Mouse (Mus musculus): ENCODE measurements around the gene Shb. TPM values are rescaled to one million over a fixed set of nuclear protein-coding genes. Genes with fewer than 3 reads are reported as not detected.

Gene Shb
- polyA plus RNA-seq, 1 experiment = 23.4 TPM

DNA sequence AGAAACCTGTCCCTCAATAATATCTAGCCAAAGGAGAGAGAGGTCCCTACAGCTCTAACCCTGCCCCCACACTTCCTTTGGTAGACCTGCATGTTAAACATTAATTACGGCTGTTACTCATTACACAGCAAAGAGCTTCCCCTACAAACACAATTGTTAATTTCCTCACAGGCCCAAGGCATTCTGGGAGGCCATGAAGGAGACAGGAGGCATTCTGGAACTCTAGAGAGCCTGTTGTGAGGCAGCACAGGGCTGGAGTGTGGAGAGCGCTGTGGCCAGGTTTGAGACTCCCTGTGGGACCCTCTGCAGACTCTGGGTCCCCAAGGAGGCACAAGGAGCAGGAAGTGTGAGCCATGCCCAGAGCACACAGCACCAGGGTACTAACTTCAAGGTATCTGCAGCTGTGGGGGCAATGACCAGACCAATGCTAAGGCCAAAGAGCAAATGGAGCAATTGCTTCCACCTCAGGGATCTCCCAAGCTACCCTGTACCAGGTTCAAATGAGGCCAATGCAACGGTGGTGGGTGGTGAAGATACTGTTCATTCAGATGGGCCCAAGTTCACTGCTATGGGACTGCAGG lies 78.9 kb downstream of the Shb start:
- no peak for DNase-seq (ENCODE audit: low read depth)

DNA sequence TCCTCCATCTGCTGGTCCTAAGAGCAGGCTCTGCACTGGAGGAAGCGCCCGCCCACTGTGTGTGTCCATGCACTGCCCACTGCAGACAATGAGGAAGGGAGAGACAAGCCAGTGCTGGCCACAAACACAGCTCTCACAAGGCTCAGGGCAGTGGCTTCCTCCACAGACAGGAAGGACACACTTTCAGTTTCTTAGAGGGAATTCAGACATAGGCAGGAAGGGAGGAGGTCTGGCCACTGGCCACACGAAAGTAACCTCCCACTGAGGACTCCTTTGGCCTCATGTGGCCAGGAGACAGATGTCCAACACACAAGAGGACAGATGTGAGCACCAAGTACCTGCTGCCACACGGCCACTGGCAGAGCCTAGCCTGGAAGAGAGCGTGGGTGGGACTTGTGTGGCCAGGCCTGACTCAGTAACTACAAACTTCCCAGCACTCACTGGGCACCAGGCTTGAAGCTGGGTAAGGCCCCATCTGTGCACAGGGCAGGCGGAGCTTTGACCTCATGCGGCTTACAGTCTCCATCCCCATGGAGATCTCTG lies 79.6 kb downstream of the Shb start:
- DNase-seq (ENCODE audit: low read depth) = no peak

DNA sequence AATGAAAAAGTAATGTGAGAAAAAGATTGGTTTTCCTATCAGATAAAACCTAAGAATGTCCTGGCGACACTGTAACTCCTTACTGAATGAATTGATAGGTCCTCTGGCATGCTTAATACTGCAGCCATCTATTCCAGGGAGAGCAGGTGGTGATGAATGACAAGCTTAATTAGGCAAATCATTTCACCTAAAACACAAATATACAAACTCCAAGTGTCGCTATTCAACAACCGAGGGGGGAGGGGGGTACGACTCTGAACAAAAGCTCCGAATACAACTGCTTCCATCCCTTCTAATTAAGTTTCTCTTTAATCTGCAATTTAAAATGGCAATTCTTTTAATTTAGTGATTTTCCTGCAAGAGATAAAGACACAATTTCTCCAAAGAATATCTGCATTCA lies 83.3 kb downstream of the Shb start:
- no peak for DNase-seq (ENCODE audit: low read depth)

DNA sequence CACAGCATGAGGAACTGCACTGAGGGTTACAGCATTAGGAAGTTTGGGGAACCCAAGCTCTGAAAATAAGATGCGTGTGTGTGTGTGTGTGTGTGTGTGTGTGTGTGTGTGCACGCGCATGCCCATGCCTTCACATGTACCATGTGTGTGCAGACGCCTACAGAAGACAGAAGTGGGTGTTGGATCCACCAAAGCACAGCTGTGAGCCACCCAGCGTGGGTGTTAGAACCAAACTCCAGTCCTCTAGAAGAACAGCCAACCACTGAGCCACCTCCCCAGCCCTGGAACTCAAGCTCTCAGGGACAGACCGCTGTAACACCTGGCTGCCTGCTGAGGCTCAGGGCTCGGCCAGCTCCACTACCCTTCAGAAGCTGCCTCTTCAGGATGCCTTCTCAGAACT lies 83.8 kb downstream of the Shb start:
- no peak for DNase-seq (ENCODE audit: low read depth)

DNA sequence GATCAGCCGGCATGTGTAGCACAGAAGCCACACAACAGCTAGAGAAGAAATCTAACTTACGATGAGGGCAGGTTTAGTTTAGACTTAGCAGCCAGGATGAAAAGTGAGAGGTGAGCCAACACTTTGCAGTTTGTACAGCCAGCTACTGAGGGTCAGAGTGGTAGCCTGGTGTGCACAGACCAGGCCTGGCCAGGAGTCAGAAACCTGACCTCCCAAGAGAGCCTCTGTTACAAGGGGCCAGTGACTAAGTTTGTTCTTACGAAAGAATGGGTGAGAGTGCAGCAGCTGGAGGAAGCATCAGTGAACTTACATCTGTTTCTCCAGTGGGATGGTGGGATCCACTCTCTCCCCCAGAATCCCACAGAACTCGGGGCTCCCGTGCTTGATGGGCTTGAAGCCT lies 85.1 kb downstream of the Shb start:
- DNase-seq (ENCODE audit: low read depth) = no peak

DNA sequence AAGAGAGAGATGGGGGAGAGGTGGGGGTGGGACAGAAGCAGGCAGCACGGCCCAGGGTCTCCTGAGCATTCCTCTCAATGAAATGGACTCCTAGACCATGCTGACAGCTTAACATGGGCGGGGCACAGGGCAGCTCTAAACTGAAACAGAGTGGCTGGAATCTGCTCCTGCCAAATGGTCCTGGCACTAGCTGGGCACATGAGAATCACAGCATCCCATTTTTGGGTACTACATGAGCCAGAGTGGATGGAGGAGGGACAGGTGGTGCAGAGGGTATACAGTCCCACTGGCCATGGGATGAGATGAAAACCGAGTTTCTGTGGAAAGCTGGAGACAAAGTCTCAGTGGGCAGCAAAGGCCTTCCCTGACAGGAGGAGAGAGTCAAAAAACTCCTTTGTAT lies 87.0 kb downstream of the Shb start:
- DNase-seq (ENCODE audit: low read depth) = no peak

DNA sequence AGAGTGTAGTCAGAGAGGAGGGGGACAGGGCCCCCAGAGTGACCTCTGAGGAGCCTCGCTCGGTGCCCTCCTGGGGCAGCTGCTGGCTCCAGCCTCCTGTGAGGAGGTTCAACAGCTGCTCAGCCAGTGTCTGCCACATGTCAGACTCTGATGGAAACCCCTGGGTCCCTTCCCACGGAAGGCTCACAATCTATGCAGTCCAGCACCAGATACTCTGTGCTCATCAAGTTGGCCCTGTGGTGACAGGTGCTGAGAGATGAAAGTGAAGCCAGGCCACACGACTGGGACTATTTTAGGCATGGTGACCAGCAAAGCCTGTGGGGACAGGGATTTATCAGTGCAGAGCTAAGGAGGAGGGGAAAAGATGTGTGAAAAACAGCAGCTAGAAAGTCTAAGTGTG lies 87.5 kb downstream of the Shb start:
- no peak for DNase-seq (ENCODE audit: low read depth)

DNA sequence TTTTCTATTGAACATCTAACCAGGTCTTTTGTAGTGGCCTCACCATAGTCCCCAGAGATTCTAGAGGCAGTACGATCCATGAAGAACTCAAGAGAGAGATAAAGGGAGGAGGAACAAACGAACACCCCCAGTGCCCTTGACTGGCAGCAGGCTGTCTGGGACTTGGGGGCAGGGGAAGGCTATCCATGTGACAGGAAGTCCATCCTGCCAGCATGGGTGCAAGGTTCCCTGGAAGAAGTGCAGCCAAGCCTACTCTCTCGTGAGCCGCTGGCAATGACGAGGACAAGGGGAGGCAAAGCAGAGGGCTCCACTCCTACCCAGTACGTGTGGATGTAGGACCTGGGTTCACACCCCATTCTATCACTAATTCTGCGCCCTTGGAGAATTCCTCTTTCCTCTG lies 88.6 kb downstream of the Shb start:
- DNase-seq (ENCODE audit: low read depth) = no peak

DNA sequence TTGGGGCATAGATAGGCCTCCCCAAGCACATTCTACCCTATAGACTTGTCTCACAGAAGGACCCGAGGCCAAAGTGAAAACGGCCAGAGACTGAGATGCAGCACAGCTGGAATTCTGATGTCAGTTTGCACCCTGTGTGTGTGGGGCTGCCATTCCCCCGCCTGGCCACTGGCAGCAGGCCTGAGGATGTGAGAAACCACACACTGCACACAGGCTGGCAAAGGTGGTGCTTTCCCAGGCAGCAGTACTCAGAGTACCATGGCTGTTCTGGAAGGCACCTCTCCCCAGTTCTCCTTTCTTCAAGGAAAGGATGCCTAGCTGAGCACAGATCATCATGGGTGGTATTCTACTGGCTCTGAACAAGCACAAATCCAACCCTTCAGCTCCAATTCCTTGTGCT lies 90.0 kb downstream of the Shb start:
- DNase-seq (ENCODE audit: low read depth) = no peak

DNA sequence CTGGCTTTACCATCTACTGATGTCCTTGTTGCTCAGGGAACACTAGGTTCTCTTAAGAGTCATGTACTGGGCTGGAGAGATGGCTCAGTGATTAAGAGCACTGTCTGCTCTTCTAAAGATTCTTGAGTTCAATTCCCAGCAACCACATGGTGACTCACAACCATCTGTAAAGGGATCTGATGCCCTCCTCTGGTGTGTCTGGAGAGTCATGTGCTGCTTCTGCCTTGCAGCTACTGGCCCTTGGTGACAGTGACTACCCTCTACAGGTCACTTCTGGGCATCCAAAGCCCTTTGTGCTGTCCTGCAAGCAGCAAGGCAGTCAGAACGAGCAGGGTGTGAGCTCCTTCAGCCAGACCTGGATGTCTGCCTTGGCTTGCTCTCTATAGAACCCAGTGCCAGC lies 90.5 kb downstream of the Shb start:
- no peak for DNase-seq (ENCODE audit: low read depth)

DNA sequence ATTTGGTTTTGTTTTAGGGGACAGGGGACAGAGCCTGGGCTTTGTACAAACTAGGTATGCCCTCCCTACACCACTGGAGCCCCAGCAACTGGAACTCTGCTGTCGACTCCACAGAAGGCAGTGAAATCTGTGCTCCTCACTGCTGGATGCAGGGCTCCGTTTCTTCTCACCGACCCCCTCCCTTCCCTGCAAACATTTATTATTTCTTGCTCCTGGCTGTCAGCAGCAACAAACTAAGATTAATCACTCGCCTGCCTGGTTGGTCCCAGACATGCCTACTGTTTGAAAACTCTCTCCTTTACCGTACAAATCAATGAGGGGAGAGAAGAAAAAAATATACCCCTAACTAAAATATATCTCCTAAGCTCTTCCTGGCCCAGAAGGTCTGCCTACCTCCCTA lies 93.0 kb downstream of the Shb start:
- DNase-seq (ENCODE audit: low read depth) = no peak

DNA sequence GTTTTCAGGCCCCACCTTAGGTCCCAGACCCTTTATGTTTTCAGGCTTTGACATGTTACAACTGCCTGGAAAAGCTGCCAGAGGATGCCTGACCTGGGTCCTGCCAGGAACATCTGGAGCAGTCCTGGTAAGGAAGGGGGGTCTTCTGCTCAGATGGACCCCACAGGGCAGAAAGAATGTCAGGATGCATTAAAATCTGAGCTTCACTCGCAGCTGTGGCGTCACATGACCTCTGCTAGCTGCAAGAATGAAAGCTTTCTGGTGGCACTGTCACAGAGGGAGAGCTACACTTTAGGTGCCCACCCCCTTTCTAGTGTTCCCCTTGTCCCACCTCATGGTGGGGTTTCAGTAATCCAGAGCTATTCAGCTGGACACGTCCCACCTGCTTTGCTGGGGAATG lies 95.3 kb downstream of the Shb start:
- no peak for DNase-seq (ENCODE audit: low read depth)

DNA sequence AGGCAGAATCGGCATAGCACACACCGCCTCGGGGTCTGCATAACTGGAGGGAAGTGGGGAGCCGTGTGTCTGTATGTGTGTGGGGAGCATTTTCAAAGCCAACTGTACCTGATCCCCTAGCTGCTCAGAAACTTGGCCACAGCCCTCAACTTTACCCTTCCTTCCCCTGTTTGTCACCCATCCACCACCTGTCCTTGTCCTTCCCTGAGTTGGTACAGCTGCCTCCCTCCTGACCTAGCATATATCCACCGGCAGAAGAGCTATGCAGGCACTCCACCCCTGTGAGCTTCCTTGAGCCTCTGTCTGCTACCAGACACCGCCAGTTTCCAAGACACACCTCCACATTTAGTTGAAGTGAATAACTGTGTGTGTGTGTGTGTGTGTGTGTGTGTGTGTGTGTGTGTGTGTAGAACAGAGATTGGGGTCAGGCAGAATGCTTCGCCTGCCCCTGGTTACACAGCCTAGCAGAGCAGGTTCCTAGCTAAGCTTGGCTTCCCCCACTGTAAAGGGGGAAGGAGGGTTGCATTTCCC lies 95.8 kb downstream of the Shb start:
- DNase-seq (ENCODE audit: low read depth) = no peak

DNA sequence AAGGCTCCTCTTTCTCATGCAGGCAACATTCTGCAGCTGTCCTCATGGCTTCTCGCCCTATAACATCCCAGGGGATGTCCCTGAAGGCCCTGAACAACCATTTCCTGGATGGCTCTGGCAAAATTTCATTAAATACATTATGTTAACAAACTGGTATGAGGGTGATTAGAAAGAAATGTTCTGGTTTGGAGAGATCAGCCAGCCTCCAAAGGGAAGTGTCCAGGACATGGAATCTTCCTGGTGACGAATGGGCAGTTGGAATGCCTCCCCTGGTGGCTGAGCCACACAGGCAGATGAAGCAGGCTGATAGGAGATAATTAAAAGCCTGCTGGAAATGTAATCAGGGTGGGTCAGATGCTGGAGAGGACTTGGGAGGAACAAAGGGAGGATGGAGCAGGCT lies 96.4 kb downstream of the Shb start:
- DNase-seq (ENCODE audit: low read depth) = no peak

DNA sequence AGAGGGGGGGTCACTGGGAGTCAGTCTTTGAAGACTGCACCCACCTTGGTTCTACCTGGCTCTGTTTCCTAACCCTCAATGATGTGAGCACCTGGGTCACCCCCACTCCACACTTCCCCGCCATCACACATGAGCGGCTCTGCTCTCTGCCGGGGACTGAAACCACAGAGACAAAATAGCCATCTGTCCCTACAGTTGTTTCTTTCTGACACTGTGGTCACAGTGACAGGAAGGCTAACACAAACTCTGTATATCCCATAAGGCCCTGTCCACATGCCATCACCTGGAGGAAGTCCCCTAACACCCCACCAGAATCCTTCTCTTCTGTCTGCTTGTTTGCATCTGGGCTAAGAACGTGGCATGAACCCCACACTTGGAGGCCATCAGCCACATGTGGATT lies 97.6 kb downstream of the Shb start:
- no peak for DNase-seq (ENCODE audit: low read depth)

DNA sequence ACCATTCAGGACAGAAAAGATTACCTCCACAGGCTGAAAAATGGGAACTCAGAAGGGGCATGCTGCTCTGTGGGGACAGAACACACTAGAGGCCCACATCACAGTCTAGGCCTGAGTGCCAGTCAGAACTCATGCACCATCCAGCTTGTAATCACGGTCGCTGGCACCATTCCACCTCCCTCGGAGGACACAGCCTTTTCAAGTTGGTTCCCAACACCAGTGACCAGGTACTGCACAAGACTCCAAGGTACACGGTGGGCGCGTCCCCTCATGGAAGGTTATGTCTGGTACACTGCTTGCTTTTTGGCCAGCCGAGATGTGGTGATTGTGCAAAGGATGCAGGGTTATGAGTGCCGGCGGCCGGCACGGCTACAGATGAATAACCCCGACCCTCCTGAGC lies 98.2 kb downstream of the Shb start:
- no peak for DNase-seq (ENCODE audit: low read depth)

DNA sequence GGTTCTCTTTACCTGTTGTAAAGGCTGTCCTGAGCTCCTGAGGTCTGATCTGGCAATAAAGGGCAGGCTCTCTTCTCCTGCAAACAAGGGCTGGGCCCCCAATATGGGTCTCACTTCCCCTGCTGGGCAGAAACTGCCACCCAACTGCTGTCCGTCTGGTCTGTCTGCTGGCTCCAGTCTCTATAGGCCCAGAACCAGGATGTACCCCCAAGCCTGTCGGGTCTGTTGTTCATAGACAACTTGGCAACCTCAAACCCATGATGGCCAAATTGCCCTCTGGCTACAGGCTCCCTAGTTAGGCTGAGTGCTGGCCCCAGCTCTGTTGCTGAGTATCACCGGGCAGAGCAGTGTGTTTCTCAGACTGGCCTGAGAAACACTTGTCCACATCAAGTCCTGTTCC lies 100.5 kb downstream of the Shb start:
- DNase-seq (ENCODE audit: low read depth) = no peak

DNA sequence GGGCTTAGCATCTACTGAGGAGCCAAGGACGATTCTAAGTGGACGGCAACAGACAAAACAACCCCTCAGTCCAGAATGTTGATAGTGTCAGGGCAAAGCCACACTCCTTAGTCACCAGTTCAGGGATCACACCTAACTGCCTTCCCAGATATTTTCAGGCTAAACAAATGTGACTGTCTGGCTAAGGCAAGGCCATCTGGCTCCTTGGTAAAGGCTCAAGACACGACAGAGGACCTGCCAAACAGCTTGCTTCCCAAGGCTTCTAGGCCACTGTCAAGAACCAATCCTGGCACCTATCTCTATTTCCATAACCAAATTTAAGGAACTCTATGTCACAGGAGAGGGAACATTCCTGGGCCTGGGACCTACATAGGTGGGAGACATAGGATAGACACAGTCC lies 101.0 kb downstream of the Shb start:
- DNase-seq (ENCODE audit: low read depth) = no peak

DNA sequence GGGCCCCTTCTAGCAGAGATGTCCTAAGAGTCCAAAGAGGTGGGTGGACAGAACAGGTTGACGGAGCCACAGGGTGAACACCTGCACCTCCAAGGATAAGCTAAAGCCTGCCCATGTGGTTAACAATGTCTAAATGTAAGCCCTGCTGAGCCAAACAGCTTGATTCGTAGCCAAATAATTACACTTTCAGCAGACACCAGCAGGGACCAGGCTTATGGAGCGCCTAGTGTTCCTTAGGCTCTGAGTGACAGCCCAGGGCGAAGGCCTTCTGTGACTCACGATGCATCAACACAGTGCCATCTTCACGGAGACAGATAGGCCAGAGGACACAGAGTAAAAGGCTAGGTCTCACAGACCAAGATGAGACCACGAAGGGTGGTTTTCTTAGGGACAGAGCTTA lies 102.8 kb downstream of the Shb start:
- peak; percentile 70 for DNase-seq (ENCODE audit: low read depth)

DNA sequence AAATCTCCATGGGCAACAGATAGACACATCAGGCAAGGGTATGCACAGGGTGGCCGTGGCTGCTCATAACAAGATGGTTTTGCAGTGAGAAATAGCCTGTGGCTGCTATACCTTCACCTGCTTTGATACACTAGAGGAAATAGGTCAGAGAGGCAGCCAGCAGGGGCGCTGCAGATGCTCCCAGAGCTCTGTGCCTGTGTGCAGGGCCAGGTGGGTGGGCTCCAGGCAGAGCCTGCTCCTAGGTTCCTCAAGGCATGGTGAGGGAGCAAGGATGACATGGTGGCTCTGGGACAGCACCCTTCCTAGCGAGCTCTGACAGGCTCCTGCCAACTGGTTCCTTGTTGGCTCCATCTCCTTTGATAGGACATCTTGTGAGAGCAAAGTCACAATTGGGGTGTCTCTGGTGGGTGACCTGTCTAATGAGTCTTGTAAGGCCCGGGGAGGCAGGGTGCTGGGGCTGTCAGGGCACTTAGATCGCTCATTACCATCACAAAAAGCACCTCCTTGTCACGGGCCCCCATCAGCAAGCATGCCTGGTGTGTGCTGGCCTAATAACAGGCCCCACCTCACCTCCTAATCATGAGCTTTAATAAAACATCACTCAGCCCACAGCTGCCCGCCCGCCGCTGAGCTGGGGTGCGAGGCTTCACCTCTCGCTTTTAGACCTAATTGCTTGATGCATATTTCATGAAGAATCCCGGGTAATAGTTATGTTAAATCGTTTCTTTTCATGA lies 105.4 kb downstream of the Shb start:
- no peak for DNase-seq (ENCODE audit: low read depth)

DNA sequence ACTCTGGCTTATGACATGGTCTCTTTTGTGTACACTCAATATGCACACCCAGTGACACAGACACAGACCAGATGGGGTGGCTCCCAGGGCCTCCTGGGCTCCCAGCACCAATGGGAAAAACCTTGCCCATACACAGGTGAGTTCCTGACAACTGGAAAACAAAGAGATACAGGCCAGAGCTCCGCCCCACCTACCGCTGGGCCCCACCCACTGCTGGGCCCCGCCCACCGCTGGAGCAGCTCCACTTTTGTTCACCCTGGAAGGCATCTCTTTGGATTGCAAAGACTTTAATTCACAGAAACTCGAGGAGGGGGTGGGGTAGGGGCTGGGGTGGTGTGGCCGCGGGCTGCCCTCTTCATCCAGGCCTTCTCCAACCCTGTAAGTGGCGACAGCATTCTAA lies 108.9 kb downstream of the Shb start:
- no peak for DNase-seq (ENCODE audit: low read depth)

DNA sequence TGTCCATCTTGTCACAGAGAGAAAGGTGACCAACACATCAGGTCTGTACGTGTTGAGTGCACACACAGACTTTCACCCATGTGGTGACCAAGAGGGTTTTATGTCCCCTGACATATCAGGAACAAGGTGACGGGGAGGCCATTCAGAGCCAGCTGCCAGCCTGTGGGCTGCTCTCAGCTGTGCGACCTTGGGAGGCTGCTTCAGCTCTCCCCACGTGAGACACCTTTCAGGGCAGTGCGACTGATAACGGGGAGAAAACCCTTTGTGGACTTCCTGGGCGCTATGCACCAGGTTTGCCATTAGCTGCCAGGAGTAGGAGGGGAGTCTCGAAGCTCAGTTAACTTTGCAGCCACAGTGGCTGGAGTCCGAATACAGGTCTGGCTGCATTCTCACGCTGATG lies 109.6 kb downstream of the Shb start:
- no peak for DNase-seq (ENCODE audit: low read depth)

DNA sequence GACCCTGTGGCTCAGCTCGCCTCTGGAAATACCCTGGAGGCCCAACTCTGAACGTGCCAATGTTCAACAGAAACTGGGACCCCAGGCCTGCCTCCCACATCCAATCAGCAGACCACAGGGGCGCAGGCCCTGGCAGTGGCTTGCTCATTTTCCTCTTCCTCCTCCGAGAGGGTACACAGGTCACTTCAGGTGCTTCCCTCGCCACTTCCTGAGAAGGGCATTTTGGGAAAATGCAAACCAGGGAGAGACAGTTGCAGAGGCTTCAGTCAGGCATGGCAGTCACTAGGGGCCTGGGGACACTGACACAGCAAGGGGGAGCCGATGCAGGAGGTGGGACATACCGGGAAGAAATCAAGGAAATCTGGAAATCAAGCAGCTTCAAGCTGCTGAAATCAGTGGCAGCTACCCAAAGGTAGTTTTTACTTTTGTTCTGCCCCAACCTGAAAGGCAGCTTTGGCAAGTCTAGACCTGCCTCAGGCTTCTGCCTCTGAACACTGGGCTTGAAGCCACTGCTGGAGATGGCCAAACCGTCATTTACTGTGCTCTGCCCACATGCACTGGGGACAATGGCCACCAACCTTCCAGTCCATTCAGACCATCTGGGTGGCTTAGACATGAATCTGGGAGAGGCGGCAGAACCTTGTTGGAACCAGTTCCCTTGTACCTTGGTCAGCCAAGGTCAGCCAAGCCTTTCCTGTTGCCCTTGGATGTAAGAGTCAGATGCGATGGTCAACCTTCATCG lies 110.6 kb downstream of the Shb start:
- DNase-seq (ENCODE audit: low read depth) = peak; percentile 79
